Mouse (Mus musculus) yolk sac, embryonic 10.5 days (tissue): Measurements from ENCODE around the gene Csf2rb2.
"Not testable (repeated sequence)": the region's sequence is repeated elsewhere in the genome, so short reads cannot be mapped to it uniquely, and the experiment has no call there.

Experiments
- DNase-seq: peaks from one replicate; pipeline ENCODE4 v3.0.0-alpha.2; 2017; ENCODE audit warnings: low spot score

The Csf2rb2 gene

DNA sequence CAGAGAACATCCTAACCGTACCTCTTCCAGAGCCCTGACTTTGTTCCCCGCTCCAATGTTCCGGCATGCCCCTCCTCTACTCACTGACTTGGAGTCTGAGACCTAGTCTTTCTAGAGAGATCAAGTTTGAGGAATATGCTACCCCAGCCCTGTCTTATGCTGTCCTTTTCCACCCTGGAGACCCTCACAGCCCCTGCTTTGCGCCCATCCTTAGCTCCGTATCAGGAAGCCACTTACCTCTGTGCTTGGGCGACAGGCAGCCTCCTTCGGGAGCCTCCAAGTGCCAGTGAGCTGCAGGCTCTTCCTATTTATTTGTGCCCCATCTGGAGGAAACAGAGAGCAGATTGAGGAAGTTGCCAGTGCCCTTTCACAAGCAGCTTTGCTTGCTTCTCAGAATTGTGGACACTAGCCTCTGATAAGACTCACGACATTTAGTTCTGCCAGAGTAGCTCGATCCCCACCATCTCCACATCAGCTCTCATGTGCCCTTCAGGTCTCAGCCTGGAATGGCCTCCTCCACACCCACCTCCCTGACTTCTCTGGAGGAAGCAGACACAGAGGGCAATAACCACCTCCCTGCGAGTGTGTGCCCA, at the start of gene Csf2rb2:
Gene Csf2rb2 (minus strand): TSS at position 381 of the 593 bp plus-strand sequence.
- no peak for DNase-seq

DNA sequence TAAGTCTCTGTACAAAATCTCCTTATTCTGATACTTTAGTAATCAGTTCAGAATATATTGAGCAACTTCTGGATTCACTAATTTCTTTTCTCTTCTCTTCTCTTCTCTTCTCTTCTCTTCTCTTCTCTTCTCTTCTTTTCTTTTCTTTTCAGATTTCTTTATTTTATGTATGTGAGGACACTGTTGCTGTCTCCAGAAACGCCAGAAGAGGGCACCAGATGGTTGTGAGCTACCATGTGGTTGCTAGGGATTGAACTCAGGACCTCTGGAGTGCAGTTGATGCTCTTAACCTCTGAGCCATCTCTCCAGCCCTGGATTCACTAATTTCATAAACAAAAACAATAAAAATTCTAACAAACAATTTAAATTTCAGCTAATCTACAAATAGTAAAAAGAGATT, 49.4 kb upstream of the Csf2rb2 start:
- DNase-seq = no peak

DNA sequence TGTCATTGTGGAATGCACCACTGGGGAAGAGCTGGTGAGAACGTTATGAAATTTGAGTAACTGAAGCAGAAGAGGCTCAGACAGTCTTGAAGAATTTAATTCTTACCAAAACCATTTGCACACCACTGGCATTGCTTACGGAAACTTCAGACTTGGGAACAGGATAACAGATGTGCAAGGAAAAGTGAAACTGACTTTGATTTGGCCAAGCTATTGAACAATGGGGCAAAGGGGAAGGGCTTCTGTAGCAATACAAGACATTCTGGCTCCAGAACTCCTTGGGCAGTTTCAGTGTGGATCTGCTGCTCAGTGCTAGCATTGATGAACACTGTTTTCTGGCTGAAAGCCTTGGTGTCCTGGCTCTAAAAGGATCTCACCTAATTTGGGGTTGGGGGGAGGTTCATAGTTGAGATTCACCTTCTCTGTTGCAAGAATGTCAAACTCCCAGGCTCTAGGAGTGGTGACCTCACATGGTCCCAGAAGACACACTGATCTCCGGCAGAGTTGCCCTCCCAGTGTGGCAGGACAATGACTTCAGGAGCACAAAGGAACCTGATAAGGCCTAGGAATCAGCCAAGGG, 46.2 kb upstream of the Csf2rb2 start:
- no peak for DNase-seq

DNA sequence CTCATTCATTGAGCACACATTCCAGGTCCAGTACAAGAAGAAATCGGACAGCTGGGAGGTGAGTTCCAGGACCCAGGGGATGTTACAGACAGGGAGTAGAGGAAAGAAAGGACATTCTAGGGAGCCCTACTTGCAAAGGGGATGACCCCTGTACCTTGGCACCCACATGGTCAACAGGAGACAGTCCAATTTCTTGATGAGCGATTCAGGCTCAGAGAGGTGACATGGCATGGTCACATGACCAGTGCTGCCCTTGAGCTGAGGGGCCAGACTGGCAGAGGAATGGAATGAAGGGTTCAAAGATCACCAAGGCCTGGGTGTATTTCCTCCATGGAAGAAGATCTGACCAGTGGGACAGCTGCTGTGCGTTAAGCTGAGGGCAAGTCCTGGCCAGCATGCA, 39.0 kb upstream of the Csf2rb2 start:
- DNase-seq = no peak

DNA sequence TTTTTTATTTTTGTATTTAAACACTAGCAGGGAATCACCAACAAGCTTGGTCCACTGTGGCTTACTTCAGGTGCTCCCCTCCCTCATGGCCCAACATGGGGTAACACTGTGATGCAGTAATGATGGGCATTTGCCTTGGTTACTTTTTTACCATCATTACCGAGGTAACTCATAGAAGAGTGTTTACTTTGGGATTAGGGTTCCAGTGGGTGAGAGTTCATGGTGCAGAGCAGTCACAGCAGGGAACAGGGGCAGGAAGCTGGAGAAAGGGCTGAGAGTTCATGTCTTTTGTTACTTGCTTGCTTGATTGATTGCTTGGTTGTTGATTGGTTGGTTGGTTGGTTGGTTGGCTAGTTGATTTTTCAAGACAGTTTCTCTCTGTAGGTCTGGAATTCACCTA, 38.2 kb upstream of the Csf2rb2 start:
- DNase-seq = peak; percentile 50

DNA sequence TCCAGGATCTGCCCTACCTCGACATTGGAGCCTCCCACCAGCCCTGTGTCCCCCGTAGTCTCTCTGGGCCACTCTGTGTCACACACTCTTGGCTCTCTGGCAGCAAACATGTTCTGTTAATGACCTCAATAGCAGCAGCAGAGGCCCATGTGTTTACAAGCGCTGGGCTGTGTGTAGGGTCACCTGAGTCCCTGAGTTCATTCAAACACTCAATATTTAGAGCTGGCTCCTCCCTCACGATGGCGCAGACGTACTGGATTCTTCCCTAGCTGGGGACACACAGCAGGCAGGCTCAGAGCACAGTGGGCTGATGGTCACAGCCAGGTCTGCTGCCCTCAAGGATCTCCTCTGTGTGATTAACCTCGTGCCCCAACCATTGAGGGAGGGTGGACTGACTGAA, 35.4 kb upstream of the Csf2rb2 start:
- DNase-seq = not testable (repeated sequence)

DNA sequence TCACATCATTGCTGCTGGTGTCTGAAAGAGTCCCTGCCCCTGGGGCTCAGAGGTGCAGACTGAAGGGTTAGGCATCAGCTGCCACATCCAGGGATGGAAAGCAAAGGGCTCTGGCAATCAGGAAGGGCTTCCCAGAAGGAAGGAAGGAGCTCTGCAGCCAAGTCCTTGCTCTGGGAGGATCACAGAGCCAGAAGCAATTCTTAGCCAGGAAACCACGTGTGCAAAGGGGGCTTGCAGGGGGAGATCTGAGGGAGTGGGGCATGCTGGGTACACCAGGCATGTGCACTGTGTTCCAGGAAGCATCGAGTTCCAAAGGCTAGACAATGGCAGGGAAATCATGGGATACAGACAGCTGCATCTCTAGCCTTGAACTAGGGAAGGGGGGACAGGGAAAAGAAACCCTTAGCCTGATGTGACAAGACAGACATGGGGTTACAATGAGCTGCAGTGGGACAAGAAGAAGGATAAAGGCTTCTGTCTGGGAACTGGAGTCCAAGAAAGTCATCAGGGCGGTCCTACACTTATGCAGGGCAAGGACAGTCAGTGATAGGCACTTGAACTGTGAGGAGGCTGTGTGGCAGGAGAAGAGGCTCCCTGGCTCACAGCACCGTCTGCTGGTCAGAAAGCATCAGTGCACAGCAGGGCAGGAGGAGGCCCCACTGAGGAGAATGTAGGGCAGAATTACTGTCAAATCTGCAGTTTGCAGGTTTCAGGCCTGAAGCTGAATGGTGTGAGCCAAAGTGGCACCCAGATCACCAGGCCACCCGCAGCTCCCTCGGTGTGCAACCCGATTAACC, 34.3 kb upstream of the Csf2rb2 start:
- DNase-seq = peak; percentile 23

DNA sequence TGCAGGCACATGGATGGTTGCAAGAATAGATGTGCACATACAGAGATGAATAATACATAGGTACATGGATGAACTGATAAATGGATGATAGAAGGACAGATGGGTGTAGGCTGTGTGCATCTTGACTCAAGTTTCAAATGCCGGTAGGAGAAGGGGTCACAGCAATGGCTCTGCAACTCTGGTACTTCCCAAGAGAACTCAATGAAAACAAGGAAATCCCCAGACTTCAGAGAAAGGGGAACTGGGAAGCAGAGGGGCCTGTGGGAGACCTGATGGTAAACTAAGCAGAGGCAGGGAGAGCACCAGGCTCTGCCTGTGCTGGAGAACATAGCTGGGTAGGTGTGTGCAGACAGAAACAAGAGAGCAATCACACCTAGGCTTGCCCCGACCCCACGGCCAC, 28.9 kb upstream of the Csf2rb2 start:
- DNase-seq = no peak

DNA sequence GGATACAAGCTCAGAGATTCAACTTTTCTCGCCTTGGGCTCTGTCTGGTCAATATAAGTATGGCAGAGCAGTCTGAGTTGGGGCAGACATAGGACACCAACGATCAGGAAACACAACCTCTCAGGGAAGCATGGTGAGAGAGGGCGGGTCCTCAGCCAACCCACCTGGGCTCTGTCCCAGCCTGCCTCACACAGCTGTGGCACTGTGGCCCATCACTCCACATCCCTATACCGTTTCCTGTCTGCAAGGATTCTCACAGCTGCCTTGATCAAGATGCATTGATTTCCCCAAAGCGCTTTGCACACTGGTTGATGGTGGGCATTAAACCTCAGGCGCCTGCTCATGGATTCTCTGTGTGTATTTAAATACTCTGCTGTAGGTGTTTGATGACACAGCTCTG, 27.5 kb upstream of the Csf2rb2 start:
- DNase-seq = no peak

DNA sequence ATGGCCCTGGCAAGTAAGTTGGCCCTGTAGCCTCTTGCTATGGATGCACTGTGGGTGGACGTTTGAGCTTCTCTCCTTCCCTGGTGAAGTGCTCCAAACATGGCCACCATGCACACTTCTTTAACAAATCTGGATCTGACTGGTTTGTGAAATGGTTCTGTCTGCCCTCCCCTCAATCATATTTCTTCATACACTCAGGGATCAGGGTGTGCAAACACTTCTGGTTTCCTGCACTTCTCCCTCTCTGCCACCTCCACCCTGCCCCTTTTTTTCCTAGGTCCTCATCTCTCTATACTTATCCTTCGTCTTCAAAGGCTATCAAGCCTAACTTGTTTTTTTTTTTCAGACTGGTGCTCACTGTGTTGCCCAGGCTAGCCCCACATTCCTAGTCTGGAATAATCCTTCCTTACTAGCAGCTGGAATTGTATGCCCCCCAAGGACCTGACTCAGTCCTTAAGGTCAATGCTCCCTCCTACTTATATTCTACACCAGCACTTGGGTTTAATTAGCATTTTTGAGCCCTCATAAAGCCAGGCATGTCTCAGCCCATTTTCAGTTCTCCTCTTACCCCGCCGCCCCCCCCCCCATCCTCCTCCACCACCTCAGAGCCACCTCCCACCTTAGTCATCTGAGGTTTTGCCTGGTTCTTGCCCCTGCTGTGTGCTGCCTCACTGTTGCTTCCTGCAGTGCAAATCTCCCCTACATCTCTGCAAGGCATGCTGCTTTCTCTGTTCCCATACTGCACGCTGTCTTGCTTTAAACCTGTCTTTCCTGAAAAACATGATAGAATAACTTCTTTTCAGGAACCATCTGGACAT, 26.2 kb upstream of the Csf2rb2 start:
- no peak for DNase-seq

DNA sequence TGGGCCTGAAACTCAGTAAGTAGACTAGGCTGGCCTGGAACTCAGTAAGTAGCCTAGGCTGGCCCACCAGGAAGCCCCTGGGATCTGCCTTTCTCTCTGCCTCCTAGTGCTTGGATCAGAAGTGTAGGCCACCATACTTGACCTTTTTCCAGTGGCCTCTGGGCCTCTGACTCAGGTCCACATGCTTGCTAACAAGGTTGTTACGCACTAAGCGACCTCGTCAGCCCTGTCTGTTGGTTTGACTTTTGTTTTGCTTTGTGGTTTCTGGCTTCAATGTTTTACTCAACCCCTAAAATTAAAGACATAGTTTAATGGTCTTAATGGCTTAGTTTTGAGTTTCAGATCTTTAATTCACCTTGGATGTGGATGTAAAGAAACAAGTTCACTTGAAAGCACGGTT, 25.2 kb upstream of the Csf2rb2 start:
- no peak for DNase-seq

DNA sequence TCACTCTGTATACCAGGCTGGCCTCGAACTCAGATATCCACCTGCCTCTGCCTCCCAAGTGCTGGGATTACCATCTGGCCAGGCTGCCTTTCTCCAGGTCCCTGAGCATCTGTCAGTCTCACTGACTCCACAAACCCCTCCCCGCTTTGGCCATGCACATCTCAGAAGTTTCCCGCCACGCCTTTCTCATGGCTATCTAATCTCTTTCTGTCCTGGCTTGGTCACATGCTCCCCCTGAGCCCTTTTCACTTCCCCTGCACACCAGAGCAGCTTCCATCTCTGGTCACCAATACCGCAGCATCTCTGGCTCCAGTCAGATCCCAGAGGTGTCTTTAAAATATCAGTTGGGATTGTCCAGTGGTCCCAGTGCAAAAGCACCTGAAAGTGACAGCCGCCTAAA, 24.5 kb upstream of the Csf2rb2 start:
- not testable (repeated sequence) for DNase-seq

DNA sequence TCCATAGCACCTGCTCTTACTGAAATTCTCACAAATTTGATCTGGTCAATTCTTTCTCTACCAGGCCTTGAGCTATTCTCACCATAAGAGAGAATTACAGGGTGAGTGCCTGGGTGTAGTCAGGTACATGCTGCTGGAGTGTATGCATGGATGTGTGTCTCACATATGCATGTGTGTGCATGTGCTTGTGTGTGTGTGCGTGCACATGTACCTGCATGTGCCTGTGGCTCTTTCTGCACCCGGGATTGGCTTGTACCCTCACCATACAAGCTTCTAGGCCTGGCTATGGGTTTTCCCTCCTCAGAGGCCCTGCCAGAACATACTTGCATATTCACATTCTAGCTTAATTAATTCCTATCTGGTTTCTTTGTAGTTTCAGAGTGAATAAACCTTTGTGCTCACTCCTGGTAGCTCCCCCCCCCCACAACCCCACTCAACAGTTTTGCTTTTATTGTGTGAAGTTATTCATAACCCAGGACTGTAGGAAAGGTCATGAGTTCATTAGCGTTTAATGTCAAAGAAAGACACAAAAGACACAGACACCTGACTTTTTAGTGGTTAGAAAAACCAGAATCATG, 23.1 kb upstream of the Csf2rb2 start:
- no peak for DNase-seq

DNA sequence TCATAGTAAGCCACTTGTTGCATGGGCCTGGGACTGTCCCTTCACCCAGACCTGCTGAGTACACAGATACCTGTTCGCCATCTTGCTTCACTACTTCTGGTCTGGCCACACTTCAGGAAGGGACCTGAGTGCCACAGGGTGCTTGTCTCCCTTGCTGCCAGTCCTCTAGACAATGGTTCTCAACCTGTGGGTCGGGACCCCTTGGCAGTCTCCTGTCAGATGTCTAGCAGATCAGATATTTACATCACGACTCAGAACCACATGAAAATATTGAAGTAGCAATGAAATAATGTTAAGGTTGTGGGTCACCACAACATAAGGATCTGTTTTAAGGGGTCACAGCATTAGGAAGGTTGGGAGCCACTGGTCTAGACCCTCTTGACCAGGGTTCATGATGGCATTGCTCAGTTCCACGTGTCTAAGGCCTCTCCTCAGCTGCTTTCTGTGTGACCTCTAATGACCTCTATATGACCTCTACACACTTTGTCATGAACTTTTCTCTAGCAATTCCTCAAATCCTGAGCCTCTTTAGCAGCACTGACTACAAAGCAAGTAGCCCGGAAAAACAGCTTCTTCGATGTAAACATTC, 22.3 kb upstream of the Csf2rb2 start:
- DNase-seq = not testable (repeated sequence)

DNA sequence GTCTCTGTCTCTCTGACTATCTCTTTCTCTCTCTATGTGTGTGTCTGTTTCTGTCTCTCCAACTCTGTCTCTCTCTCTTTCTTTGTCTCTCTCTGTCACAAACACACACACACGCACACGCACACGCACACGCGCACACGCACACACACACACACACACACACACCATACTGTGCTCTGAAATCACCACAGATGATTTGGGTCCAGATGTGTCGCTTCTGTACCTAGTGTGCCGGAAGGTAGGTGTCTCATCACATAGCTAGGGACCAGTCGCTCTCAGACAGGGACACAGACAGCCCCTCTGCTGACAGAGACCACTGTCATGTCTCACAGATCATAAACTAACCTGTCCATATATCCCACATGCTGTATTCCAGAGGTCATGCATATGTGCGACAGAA, 21.2 kb upstream of the Csf2rb2 start:
- DNase-seq = no peak

DNA sequence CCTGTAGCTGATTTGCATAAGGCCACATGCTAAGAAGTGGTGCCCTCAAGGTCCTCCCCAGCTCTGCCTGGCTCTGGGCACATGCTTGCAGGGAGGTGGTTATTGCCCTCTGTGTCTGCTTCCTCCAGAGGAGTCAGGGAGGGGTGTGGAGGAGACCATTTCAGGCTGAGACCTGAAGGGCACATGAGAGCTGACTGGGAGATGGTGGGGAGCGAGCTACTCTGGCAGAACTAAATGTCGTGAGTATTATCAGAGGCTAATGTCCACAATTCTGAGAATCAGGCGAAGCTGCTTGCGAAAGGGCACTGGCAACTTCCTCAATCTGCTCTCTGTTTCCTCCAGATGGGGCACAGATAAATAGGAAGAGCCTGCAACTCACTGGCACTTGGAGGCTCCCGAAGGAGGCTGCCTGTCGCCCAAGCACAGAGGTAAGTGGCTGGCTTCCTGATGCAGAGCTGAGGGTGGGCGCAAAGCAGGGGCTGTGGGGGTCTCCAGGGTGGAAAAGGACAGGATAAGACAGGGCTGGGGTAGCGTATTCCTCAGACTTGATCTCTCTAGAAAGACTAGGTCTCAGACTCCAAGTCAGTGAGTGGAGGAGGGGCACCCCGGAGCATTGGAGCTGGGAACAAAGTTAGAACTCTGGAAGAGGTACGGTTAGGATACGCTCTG, 20.3 kb upstream of the Csf2rb2 start, which contains the start of gene Csf2rb:
Gene Csf2rb (plus strand): TSS at position 82 of the 669 bp plus-strand sequence.
- no peak for DNase-seq

DNA sequence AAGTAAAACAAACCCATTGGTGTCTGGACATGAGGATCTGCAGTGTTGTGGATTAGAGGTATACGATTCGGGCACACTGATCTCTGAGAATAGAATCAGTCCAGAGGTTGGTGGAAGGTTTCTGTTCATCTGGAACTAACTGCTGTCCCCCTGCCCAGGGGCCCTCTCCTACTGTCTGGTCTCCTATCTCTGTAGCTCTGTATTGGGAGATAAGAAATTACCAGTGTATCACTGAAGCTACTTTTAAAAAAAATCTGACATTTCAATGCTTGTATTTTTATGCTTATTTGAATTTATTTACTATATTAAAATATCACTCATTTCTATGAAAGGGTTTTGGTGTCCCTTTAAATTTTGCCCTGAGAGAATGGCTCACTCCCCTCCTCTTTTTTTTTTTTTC, 18.8 kb upstream of the Csf2rb2 start:
- DNase-seq = no peak

DNA sequence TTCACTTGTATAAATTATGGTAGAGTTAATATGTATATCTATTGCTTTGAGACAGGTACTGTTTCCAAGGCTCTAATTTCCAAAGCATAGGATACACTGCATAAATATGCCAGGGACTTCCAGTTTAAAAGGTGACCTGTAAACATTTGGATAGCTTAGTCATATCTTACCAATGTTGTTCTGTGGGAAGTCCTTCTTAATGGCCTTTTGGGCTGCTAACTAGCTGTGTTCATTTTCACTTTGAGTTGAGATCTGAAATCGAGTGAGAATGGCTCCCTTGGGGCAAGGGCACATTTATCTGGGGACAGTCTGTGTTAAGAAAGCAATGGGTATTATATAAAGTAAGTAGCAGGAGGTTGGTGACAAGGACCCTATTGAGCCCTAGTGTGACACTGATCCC, 17.8 kb upstream of the Csf2rb2 start:
- no peak for DNase-seq

DNA sequence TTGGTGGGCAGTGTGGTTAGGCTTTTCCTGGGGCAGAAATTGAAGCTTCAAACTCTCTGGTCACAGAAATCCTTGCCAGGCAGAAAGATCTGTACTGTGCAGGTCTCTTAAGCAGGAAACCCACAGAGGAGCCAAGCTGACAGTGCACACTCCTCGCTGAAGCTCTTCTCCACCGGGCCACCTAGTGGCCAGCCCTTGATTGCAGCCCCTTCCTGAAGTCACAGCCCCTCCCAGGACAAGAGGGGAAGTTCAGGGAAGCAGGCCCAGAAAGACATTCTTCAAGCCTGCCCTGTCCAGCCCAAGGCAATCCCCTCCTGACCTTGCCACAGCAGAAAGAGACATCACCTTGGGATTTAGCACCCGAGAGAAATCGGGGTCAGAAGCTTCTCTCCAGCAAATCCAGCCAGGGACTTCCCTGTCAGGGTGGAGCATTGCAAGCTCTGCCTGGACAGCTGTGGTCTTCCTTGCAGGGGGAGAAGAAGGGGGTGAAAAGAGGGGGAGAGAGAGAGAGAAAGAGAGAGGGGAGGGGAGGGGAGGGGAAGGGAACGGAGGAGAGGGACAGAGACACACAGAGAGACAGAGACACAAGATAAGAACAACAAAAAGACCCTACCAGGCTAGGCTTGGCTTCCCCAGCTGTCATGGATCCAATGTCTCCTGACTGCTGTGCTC, 15.4 kb upstream of the Csf2rb2 start:
- DNase-seq = peak; percentile 58

DNA sequence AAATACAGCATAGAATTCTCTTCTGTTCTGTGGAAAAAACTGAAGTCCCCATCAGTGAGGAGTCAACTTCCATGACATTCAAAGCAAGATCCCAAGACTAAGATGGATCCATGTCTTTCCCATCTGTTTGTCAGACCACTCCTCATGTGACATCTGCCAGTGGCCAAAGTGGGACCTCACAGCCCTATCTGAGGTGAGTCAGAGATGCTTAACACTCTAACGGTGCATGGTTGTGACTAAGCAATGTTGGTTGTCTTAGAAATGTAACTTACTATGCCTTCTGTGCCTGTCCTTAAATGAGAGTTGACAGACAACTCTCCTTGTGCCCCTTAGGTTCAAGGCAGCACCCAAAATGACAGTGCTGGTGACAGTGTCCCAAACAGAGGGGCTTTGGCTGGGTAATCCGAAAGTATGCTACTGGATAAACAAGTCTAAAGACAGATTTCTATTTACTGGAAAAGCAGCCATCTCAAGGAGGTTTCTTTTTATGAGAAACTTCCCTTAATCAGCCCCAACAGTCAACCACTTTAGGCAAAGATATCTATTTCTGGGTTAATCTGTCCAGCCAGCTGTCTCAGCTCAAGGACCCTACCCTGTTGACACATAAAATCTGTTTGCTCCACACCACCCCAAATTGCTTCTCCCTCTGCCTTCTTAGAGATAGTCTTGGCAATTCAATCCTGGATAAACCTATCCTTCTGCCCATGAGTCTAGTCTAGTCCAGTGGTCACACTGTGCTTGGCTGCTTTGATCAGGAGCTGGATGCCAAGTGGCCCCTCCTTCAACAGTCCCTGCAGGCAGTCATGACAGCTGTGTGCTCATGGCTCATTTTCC, 13.0 kb upstream of the Csf2rb2 start:
- not testable (repeated sequence) for DNase-seq
